Mouse (Mus musculus): ENCODE data around the gene Atp5e.

Atp5e gene

GRCm38 (mm10) chr2:174415731-174416310 is 48.1 kb downstream of the Atp5e start, which contains the start of gene Nelfcd:
Nelfcd (plus strand) TSS chr2:174415804.
- peak; percentile 96 for DNase-seq (ENCODE audit: low read depth, low spot score)

- DNase-seq (ENCODE audit: low read depth, low spot score) = no peak
Observed at GRCm38 (mm10) chr2:174415001-174415730, 48.7 kb downstream of the Atp5e start.

GRCm38 (mm10) chr2:174413127-174413526 is 50.8 kb downstream of the Atp5e start:
- DNase-seq (ENCODE audit: low read depth, low spot score) = no peak

All from brain, adult 2 months (tissue).